Mouse (Mus musculus): ENCODE measurements around the gene Timm13. TPM values are rescaled to one million over a fixed set of nuclear protein-coding genes. Genes with fewer than 3 reads are reported as not detected.

The Timm13 gene
- polyA plus RNA-seq, 1 experiment, result 135 TPM

GRCm38 (mm10) chr10:80881301-80881700, 19.5 kb downstream of the Timm13 start:
- Histone ChIP-seq H3K4me1 (ENCODE audit: control insufficient read depth, insufficient read depth, low read length) (no peaks in the 10 kb centered on the region), H3K4me3 (ENCODE audit: low read depth, low read length) (no peak overlapping the region), H3K27ac (ENCODE audit: insufficient read depth, low read length) (no peak overlapping the region), H3K9me3 (replicated peaks; ENCODE audit: control insufficient read depth, insufficient read depth, low read length, poor library complexity, severe bottlenecking) (no peaks in the 10 kb centered on the region), H3K9ac (ENCODE audit: low read depth, poor library complexity, severe bottlenecking) (no peak overlapping the region), H3K27me3 (ENCODE audit: control insufficient read depth, insufficient read depth, low read length, poor library complexity, severe bottlenecking) (no peaks in the 10 kb centered on the region), H3K36me3 (ENCODE audit: control insufficient read depth, insufficient read depth, low read length, poor library complexity, severe bottlenecking) (no peaks in the 10 kb centered on the region)
- TF ChIP-seq POLR2A (IDR thresholded peaks at IDR 0.05; ENCODE audit: insufficient read depth, low read length) (no peak), CTCF (IDR thresholded peaks at IDR 0.05; ENCODE audit: low read depth, low read length) (peak; percentile 87), EP300 (IDR thresholded peaks at IDR 0.05; ENCODE audit: insufficient read depth, low read depth, low read length) (0 out of 2 replicates have a peak, but pooled peaks have one; percentile 12)

DNA sequence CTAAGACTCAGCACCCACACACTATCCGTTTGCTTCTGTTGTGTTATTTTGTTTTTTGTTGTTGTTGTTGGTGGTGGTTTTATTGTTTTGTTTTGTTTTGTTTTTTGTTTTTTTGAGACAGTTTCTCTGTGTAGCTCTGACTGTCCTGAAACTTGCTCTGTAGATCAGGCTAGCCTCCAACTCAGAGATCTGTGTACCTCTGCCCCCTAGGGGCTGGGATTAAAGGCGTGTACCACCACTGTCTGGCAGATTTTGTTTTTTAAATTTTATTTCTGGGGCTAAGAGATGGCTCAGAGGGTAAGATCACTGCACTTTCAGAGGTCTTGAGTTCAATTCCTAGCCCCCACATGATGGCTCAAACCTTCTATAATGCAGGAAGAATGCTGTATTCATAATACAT, 19.9 kb downstream of the Timm13 start:
- no peaks in the 10 kb centered on the region for H3K27me3 ChIP-seq (ENCODE audit: control insufficient read depth, insufficient read depth, low read length, poor library complexity, severe bottlenecking)

DNA sequence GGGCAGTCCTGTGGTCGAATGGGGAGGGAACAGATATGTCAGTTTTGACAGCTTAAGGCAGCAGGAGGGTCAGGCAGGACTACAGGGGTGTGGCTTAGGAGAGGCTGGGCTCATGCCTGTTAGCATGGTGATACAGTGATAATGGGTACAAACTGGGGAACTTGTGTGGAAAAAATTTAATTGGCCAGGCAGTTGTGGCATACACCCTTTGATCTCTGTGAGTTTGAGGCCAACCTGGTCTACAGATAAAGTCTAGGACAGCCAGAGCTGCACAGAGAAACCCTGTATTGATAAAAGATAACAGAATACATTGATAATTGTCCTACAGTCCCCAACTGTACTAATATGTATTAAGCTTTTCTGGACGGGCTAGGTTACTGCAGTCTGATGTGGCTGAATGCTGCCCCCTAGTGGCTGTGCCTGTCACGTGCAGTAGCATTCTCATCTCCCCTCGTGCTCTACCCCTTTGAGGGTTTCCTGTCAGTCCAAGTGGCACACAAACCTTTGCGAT, 20.6 kb downstream of the Timm13 start:
- Histone ChIP-seq H3K27ac (ENCODE audit: insufficient read depth, low read length) (no peak overlapping the region), H3K4me1 (ENCODE audit: control insufficient read depth, insufficient read depth, low read length) (no peaks in the 10 kb centered on the region), H3K9me3 (replicated peaks; ENCODE audit: control insufficient read depth, insufficient read depth, low read length, poor library complexity, severe bottlenecking) (no peaks in the 10 kb centered on the region), H3K4me3 (ENCODE audit: low read depth, low read length) (no peak overlapping the region), H3K9ac (ENCODE audit: low read depth, poor library complexity, severe bottlenecking) (no peak overlapping the region), H3K36me3 (ENCODE audit: control insufficient read depth, insufficient read depth, low read length, poor library complexity, severe bottlenecking) (no peaks in the 10 kb centered on the region), H3K27me3 (ENCODE audit: control insufficient read depth, insufficient read depth, low read length, poor library complexity, severe bottlenecking) (no peaks in the 10 kb centered on the region)
- TF ChIP-seq CTCF (IDR thresholded peaks at IDR 0.05; ENCODE audit: low read depth, low read length), result peak; percentile 99
- no peak for TF ChIP-seq POLR2A (IDR thresholded peaks at IDR 0.05; ENCODE audit: insufficient read depth, low read length)

More for the DNA sequence above, 19.9 kb downstream of the Timm13 start:
- Histone ChIP-seq H3K4me1 (ENCODE audit: control insufficient read depth, insufficient read depth, low read length) (no peaks in the 10 kb centered on the region), H3K9ac (ENCODE audit: low read depth, poor library complexity, severe bottlenecking) (no peak overlapping the region), H3K4me3 (ENCODE audit: low read depth, low read length) (no peak overlapping the region), H3K27ac (ENCODE audit: insufficient read depth, low read length) (no peak overlapping the region), H3K9me3 (replicated peaks; ENCODE audit: control insufficient read depth, insufficient read depth, low read length, poor library complexity, severe bottlenecking) (no peaks in the 10 kb centered on the region), H3K36me3 (ENCODE audit: control insufficient read depth, insufficient read depth, low read length, poor library complexity, severe bottlenecking) (no peaks in the 10 kb centered on the region)
- TF ChIP-seq EP300 (IDR thresholded peaks at IDR 0.05; ENCODE audit: insufficient read depth, low read depth, low read length) (no peak), CTCF (IDR thresholded peaks at IDR 0.05; ENCODE audit: low read depth, low read length) (peak; percentile 39)

- H3K27ac ChIP-seq (ENCODE audit: insufficient read depth, low read length), result 0 out of 2 replicates have a peak overlapping the region, but pooled peaks have one; percentile 30
- no peak overlapping the region for H3K9ac ChIP-seq (ENCODE audit: low read depth, poor library complexity, severe bottlenecking)
- no peak overlapping the region for H3K4me3 ChIP-seq (ENCODE audit: low read depth, low read length)
- H3K9me3 ChIP-seq (replicated peaks; ENCODE audit: control insufficient read depth, insufficient read depth, low read length, poor library complexity, severe bottlenecking), result no peaks in the 10 kb centered on the region
- no peaks in the 10 kb centered on the region for H3K36me3 ChIP-seq (ENCODE audit: control insufficient read depth, insufficient read depth, low read length, poor library complexity, severe bottlenecking)
- H3K4me1 ChIP-seq (ENCODE audit: control insufficient read depth, insufficient read depth, low read length), result no peaks in the 10 kb centered on the region
- TF ChIP-seq EP300 (IDR thresholded peaks at IDR 0.05; ENCODE audit: insufficient read depth, low read depth, low read length) (no peak), CTCF (IDR thresholded peaks at IDR 0.05; ENCODE audit: low read depth, low read length) (no peak)
- H3K27me3 ChIP-seq (ENCODE audit: control insufficient read depth, insufficient read depth, low read length, poor library complexity, severe bottlenecking), result no peaks in the 10 kb centered on the region
Observed at GRCm38 (mm10) chr10:80876594-80876993, 24.2 kb downstream of the Timm13 start.

DNA sequence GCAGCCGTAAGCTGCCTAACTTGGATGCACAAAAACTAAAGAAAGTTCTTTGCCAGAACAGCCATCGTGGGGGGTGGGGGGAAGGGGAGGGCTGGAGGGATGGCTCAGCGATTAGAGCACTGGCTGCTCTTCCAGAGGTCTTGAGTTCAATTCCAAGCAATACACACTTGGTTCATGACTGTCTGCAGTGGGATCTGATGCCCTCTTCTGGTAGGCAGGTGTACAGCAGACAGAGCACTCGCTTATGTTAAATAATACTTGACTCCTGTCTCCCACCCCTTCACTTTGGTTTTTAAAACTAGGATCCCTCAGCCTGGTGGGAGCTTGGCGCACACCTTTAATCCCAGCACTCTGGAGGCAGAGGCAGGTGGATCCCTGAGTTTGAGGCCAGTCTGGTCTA, 24.7 kb downstream of the Timm13 start:
- Histone ChIP-seq H3K4me3 (ENCODE audit: low read depth, low read length) (no peak overlapping the region), H3K36me3 (ENCODE audit: control insufficient read depth, insufficient read depth, low read length, poor library complexity, severe bottlenecking) (no peaks in the 10 kb centered on the region), H3K27ac (ENCODE audit: insufficient read depth, low read length) (0 out of 2 replicates have a peak overlapping the region, but pooled peaks have one; percentile 30), H3K27me3 (ENCODE audit: control insufficient read depth, insufficient read depth, low read length, poor library complexity, severe bottlenecking) (no peaks in the 10 kb centered on the region), H3K9me3 (replicated peaks; ENCODE audit: control insufficient read depth, insufficient read depth, low read length, poor library complexity, severe bottlenecking) (no peaks in the 10 kb centered on the region), H3K4me1 (ENCODE audit: control insufficient read depth, insufficient read depth, low read length) (no peaks in the 10 kb centered on the region), H3K9ac (ENCODE audit: low read depth, poor library complexity, severe bottlenecking) (no peak overlapping the region)
- no peak for TF ChIP-seq EP300 (IDR thresholded peaks at IDR 0.05; ENCODE audit: insufficient read depth, low read depth, low read length)
- TF ChIP-seq CTCF (IDR thresholded peaks at IDR 0.05; ENCODE audit: low read depth, low read length), result peak; percentile 54
- TF ChIP-seq POLR2A (IDR thresholded peaks at IDR 0.05; ENCODE audit: insufficient read depth, low read length), result no peak

- TF ChIP-seq POLR2A (IDR thresholded peaks at IDR 0.05; ENCODE audit: insufficient read depth, low read length) (no peak), CTCF (IDR thresholded peaks at IDR 0.05; ENCODE audit: low read depth, low read length) (no peak), EP300 (IDR thresholded peaks at IDR 0.05; ENCODE audit: insufficient read depth, low read depth, low read length) (no peak)
Observed at GRCm38 (mm10) chr10:80874035-80874434, 26.7 kb downstream of the Timm13 start.

More at GRCm38 (mm10) chr10:80874035-80874434, 26.7 kb downstream of the Timm13 start:
- H3K9ac ChIP-seq (ENCODE audit: low read depth, poor library complexity, severe bottlenecking), result no peak overlapping the region
- no peaks in the 10 kb centered on the region for H3K36me3 ChIP-seq (ENCODE audit: control insufficient read depth, insufficient read depth, low read length, poor library complexity, severe bottlenecking)
- H3K4me3 ChIP-seq (ENCODE audit: low read depth, low read length), result no peak overlapping the region
- no peak overlapping the region for H3K27ac ChIP-seq (ENCODE audit: insufficient read depth, low read length)
- no peaks in the 10 kb centered on the region for H3K27me3 ChIP-seq (ENCODE audit: control insufficient read depth, insufficient read depth, low read length, poor library complexity, severe bottlenecking)
- no peaks in the 10 kb centered on the region for H3K9me3 ChIP-seq (replicated peaks; ENCODE audit: control insufficient read depth, insufficient read depth, low read length, poor library complexity, severe bottlenecking)
- H3K4me1 ChIP-seq (ENCODE audit: control insufficient read depth, insufficient read depth, low read length), result no peaks in the 10 kb centered on the region

All from ES-Bruce4 (cell line).